Mouse (Mus musculus) neural tube, embryonic 11.5 days (tissue): Measurements from ENCODE around the gene Pip4k2c. TPM values are rescaled to one million over a fixed set of nuclear protein-coding genes. Genes with fewer than 3 reads are reported as not detected.

Experiments
- ATAC-seq: fragments of 200-750 bp; cut with Nextera tagmentation; 2 replicates; pipeline ENCODE4 v1.8.0; 2017; ENCODE audit warnings: moderate number of reproducible peaks, mild to moderate bottlenecking, moderate TSS enrichment, moderate library complexity; ENCODE audit not compliant: insufficient read depth, low FRiP score, low TSS enrichment
- DNase-seq: peaks from one replicate; pipeline ENCODE4 v3.0.0-alpha.2; 2015; ENCODE audit warnings: low spot score
- H3K27ac ChIP-seq: fragments of 300-500 bp; sonication (generic); 2 replicates; pipeline ENCODE4 v1.5.1; 2014; ENCODE audit warnings: low read depth, mild to moderate bottlenecking, low read length
- H3K27me3 ChIP-seq: fragments of 300-500 bp; sonication (generic); 2 replicates; pipeline ENCODE4 v1.6.1; 2014; ENCODE audit warnings: mild to moderate bottlenecking, low read length, mixed read lengths; ENCODE audit not compliant: control insufficient read depth, insufficient read depth
- H3K36me3 ChIP-seq: fragments of 300-500 bp; sonication (generic); 2 replicates; pipeline ENCODE4 v1.6.1; 2014; ENCODE audit warnings: mild to moderate bottlenecking, low read length, moderate library complexity, mixed read lengths; ENCODE audit not compliant: control insufficient read depth, insufficient read depth
- H3K4me1 ChIP-seq: fragments of 300-500 bp; sonication (generic); 2 replicates; pipeline ENCODE4 v1.6.1; 2014; ENCODE audit warnings: low read length, mixed read lengths; ENCODE audit not compliant: control insufficient read depth, insufficient read depth
- H3K4me2 ChIP-seq: fragments of 300-500 bp; sonication (generic); 2 replicates; pipeline ENCODE4 v1.6.1; 2014; ENCODE audit warnings: low read depth, mild to moderate bottlenecking, moderate library complexity
- H3K4me3 ChIP-seq: fragments of 300-500 bp; sonication (generic); 2 replicates; pipeline ENCODE4 v1.5.1; 2014; ENCODE audit warnings: low read depth, low read length
- H3K9ac ChIP-seq: fragments of 300-500 bp; sonication (generic); 2 replicates; pipeline ENCODE4 v1.6.1; 2014; ENCODE audit warnings: mild to moderate bottlenecking, low read length
- H3K9me3 ChIP-seq: fragments of 300-500 bp; sonication (generic); 2 replicates; pipeline ENCODE4 v1.6.1; 2016; ENCODE audit warnings: low read length; ENCODE audit not compliant: control insufficient read depth
- WGBS: fragments of 180-500 bp; shearing (Covaris S2); extraction: QIAGEN DNeasy Blood & Tissue Kit; methylation state at CpG from one replicate; pipeline ENCODE4 v1.1.7; 2014; 5-methylcytosine and 5-hydroxymethylcytosine counted together
- polyA plus RNA-seq: library from polyadenylated mRNA; unstranded; fragments of >200 nt; fragmentation: Nextera tagmentation; extraction: Ambion mirVana; gene quantifications from 2 replicates; pipeline ENCODE4 v1.2.1, GENCODE M21; 2014

Gene Pip4k2c
- 15.4 and 16.4 TPM in 2 replicates for polyA plus RNA-seq

DNA sequence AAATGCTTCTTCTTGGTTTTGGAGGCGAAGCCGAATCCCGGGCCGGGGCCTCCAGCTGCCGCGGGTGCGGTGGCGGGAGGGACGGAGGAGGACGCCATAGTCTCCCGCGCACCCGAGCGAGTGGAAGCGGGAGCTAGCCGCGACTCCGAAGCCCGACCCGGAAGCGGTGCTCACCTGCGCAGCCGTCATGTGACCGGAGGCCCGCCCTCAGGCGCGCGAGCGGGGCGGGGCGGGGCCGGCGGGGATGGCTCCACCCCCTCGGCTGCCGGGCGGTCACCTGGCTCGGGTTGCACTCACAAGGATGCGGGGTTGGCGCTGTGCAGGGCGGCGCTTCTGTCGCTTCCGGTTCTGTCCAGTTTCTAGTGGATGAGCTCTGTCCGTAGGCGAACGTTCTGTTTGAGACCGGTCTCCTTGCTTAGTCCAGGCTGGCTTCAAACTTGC, at the start of gene Pip4k2c:
TSS of gene Pip4k2c (minus strand) at position 172 of the 441 bp plus-strand sequence.
- ATAC-seq = peak; percentile 91

DNA sequence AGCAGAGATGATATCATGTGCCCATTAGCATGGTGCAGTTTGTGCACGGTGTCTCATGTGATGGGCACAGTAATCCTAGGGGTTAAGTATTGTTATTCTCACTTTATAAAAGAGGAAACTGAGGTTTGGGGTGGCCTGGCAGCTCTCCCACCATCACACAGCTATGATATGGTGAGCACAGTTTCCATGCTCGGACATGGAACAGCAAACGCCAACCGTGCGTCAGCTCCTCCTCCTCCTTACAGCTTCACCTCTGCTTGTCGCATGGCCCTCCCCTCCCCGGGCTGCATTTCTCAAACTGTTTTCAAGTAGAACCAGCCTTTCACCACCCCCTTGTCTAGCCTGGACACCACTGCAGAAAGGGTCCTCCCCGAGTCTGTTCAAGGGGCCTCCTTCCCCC, 47.1 kb upstream of the Pip4k2c start:
- 87% methylated on average over 8 of the region's 8 CpGs for WGBS
- Histone ChIP-seq H3K4me3 (no peak overlapping the region), H3K4me2 (no peak overlapping the region), H3K9ac (no peak overlapping the region), H3K27ac (no peak overlapping the region), H3K27me3 (peaks cover 5% of the 10 kb centered on the region), H3K9me3 (no peaks in the 10 kb centered on the region), H3K36me3 (no peaks in the 10 kb centered on the region), H3K4me1 (0 out of 2 replicates have a peak, but pooled peaks cover 7% of the 10 kb centered on the region)
- ATAC-seq (no peak), DNase-seq (no peak)

More for the DNA sequence above, at the start of gene Pip4k2c:
- peak within 1 kb of the TSS; percentile 66 for H3K9ac ChIP-seq
- 0% methylated on average over 44 of the region's 47 CpGs for WGBS
- peak; percentile 89 for DNase-seq
- no peak within 1 kb of the TSS for H3K27ac ChIP-seq
- H3K9me3 ChIP-seq = no peaks in the 10 kb centered on the region
- peaks cover 8% of the 10 kb centered on the region for H3K4me1 ChIP-seq
- no peaks in the 10 kb centered on the region for H3K27me3 ChIP-seq
- peak within 1 kb of the TSS; percentile 77 for H3K4me3 ChIP-seq
- H3K4me2 ChIP-seq = peak within 1 kb of the TSS; percentile 89
- no peaks in the 10 kb centered on the region for H3K36me3 ChIP-seq

DNA sequence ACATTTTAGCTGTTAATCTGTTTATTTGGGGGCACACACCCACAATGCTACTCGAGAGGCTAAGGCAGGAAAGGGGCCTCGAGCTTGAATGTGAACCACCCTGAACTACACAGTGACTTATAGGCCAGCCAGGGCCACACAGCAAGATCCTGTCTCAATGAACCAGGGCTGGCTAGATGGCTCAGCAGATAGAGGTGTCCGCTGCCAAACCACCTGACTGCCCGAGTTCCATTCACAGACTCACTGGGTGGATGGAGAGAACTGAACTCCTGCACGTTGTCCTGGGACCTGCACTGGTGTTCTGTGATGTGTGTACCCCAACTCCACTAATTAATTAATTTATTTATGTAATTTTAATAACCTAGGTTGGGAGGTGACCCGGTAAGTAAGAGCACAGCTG, 46.4 kb upstream of the Pip4k2c start:
- ATAC-seq = no peak

DNA sequence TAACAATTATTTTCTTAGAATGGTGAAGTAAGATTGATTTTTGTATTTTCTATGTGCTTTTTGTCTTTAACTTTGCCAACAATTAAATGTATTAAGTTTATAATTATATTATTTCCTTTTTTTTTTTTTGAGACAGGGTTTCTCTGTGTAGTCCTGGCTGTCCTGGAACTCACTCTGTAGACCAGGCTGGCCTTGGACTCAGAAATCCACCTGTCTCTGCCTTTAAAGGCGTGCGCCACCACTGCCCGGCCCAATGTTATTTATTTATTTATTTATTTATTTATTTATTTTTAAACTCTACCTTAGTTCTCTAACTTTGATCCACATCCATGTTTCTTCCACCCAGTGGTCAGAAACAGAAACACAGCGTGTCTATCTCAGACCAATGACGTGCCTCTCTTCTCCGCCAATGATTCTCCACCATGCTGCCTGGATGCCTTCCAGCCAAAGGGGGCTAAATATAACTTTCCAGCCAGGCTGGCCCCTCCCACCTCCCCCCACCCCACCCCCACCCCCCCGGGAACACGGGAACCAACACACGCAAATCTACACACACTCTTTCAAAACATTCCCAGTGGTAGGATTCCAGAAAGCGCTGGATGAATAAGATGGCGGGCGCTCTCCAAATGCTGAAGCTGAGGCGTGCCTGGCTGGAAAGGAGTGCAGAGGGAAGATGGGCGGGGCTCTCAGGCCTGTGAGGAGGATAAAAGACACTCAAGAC, 44.4 kb upstream of the Pip4k2c start:
- Histone ChIP-seq H3K9ac (no peak overlapping the region), H3K4me1 (0 out of 2 replicates have a peak, but pooled peaks cover 5% of the 10 kb centered on the region), H3K36me3 (no peaks in the 10 kb centered on the region), H3K27ac (no peak overlapping the region), H3K27me3 (no peaks in the 10 kb centered on the region), H3K4me3 (no peak overlapping the region), H3K4me2 (0 out of 2 replicates have a peak overlapping the region, but pooled peaks have one; percentile 10), H3K9me3 (no peaks in the 10 kb centered on the region)
- ATAC-seq = peak; percentile 60; the same call in 1 of the 2 replicates
- peak; percentile 73 for DNase-seq
- 23% methylated on average over 14 of the region's 14 CpGs for WGBS

More for the DNA sequence above, 46.4 kb upstream of the Pip4k2c start:
- no peak for DNase-seq
- H3K9ac ChIP-seq = no peak overlapping the region
- H3K27ac ChIP-seq = no peak overlapping the region
- no peak overlapping the region for H3K4me3 ChIP-seq
- no peak overlapping the region for H3K4me2 ChIP-seq
- WGBS = 85% methylated on average over 6 of the region's 6 CpGs
- no peaks in the 10 kb centered on the region for H3K9me3 ChIP-seq
- H3K36me3 ChIP-seq = no peaks in the 10 kb centered on the region
- H3K27me3 ChIP-seq = no peaks in the 10 kb centered on the region
- H3K4me1 ChIP-seq = 0 out of 2 replicates have a peak, but pooled peaks cover 5% of the 10 kb centered on the region

DNA sequence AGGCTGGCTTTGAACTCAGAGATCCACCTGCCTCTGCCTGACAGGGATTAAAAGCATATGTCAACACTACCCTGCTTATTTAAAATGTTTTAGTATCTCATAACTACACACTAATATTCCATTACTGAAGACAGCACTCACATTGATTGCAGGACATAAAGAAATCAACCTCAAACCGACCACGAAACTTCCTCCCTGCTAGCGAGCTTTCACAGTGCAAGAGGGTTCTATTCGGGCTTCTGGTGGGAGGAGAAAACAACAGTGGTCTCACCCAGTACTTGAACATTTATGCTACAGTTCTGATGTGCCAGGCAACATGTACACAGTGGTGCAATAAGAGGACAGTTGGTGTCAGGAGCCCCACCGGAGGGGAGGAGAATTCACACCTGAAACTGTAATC, 39.4 kb upstream of the Pip4k2c start:
- Histone ChIP-seq H3K27me3 (no peaks in the 10 kb centered on the region), H3K36me3 (no peaks in the 10 kb centered on the region), H3K4me1 (no peaks in the 10 kb centered on the region), H3K9ac (no peak overlapping the region), H3K27ac (no peak overlapping the region), H3K9me3 (no peaks in the 10 kb centered on the region), H3K4me2 (no peak overlapping the region), H3K4me3 (no peak overlapping the region)
- no peak for ATAC-seq
- 85% methylated on average over 5 of the region's 5 CpGs for WGBS
- no peak for DNase-seq

DNA sequence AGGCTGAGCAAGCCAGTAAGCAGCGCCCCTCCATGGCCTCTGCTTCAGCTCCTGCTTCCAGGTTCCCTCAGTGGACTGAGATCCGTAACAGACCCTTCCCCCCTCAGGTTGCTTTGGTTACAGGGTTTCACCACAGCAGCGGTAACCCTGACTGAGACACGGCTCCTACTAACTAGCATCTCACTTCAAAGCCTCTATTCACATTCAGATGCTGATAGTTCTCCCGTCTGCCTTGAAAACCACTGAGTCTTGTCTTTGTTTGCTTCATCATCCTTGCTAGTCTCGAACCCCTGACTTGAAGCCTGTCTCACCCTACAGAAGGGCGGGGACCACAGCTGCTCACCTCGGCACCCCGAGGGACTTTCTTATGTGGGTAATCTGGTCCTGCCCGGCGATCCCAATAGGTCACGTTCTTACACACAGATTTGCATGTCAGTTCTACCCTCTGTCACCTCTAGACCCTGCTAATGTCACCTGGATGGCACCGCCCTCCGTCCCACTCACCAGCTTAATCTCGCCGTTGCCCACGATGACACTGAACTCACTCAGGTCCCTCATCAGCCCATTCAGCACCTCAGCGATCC, 26.9 kb upstream of the Pip4k2c start:
- DNase-seq (no peak), ATAC-seq (no peak)
- H3K4me1 ChIP-seq = no peaks in the 10 kb centered on the region
- H3K9ac ChIP-seq = no peak overlapping the region
- H3K9me3 ChIP-seq = no peaks in the 10 kb centered on the region
- H3K4me2 ChIP-seq = no peak overlapping the region
- H3K4me3 ChIP-seq = no peak overlapping the region
- H3K27ac ChIP-seq = no peak overlapping the region
- no peaks in the 10 kb centered on the region for H3K27me3 ChIP-seq
- no peaks in the 10 kb centered on the region; the same call in 1 of the 2 replicates for H3K36me3 ChIP-seq
- 67% methylated on average over 18 of the region's 18 CpGs for WGBS

DNA sequence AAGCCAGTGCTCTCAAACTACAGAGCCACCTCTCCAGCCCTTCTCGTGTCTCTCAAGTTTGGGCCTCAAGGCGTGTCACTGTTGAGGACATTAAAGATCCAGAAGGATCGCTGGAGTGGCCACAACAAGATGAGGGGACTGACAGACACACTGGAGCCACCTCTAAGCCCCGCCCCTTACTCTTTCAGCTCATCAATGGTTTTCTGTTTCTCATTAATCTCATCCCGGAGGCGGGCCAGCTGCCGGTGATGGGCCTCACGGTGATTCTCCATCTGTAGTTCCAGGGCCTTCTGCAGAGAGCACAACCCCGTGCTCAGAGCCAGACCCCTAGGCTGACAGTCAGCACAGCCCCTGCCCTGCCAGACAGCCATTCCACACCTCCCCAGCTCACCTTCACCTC, 25.2 kb upstream of the Pip4k2c start:
- Histone ChIP-seq H3K27me3 (no peaks in the 10 kb centered on the region), H3K4me3 (no peak overlapping the region), H3K4me1 (no peaks in the 10 kb centered on the region), H3K9ac (no peak overlapping the region), H3K27ac (no peak overlapping the region), H3K4me2 (no peak overlapping the region), H3K36me3 (no peaks in the 10 kb centered on the region; the same call in 1 of the 2 replicates), H3K9me3 (no peaks in the 10 kb centered on the region)
- peak; percentile 38 for DNase-seq
- no peak for ATAC-seq
- 46% methylated on average over 9 of the region's 9 CpGs for WGBS

DNA sequence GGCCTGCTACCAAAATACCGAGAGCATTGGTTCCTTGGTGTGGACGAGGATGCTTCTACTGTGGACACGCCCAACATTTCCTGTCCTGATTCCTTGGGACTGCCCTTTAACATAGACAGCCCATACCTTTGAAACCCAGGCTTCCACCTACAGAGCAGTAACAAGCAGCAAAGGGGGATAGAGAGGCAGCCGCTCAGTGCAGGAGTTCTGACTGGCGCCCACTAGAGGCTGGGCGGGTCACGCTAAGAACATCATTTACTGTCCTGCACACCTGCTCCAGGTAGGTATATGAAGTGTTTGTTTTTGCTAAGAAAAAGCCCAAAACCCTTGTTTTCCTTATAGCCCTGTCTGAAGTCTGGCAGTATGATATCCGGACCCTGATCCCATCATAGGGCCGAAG, 21.8 kb upstream of the Pip4k2c start:
- H3K27ac ChIP-seq = no peak overlapping the region
- H3K4me3 ChIP-seq = no peak overlapping the region
- no peak overlapping the region for H3K9ac ChIP-seq
- H3K27me3 ChIP-seq = no peaks in the 10 kb centered on the region
- ATAC-seq (no peak), DNase-seq (no peak)
- no peaks in the 10 kb centered on the region for H3K4me1 ChIP-seq
- 82% methylated on average over 9 of the region's 9 CpGs for WGBS
- no peak overlapping the region for H3K4me2 ChIP-seq
- H3K36me3 ChIP-seq = no peaks in the 10 kb centered on the region; the same call in 1 of the 2 replicates
- no peaks in the 10 kb centered on the region for H3K9me3 ChIP-seq
